Mouse (Mus musculus) CD4-positive, CD25-positive, alpha-beta regulatory T cell, adult 4 months (primary cell): ENCODE measurements around the gene Cd63. TPM values are rescaled to one million over a fixed set of nuclear protein-coding genes. Genes with fewer than 3 reads are reported as not detected.

ENCODE experiments used
- ATAC-seq: one replicate; pipeline ENCODE4 v1.8.0; 2017
- polyA plus RNA-seq, 2 experiments: library from polyadenylated mRNA; unstranded; fragments of 100-300 nt; shearing (Covaris generic); gene quantifications; one replicate each; pipeline ENCODE4 v1.2.1; 2017

The Cd63 gene
- polyA plus RNA-seq, 2 experiments from 2014 or later: 0.51 to 0.65 TPM

DNA sequence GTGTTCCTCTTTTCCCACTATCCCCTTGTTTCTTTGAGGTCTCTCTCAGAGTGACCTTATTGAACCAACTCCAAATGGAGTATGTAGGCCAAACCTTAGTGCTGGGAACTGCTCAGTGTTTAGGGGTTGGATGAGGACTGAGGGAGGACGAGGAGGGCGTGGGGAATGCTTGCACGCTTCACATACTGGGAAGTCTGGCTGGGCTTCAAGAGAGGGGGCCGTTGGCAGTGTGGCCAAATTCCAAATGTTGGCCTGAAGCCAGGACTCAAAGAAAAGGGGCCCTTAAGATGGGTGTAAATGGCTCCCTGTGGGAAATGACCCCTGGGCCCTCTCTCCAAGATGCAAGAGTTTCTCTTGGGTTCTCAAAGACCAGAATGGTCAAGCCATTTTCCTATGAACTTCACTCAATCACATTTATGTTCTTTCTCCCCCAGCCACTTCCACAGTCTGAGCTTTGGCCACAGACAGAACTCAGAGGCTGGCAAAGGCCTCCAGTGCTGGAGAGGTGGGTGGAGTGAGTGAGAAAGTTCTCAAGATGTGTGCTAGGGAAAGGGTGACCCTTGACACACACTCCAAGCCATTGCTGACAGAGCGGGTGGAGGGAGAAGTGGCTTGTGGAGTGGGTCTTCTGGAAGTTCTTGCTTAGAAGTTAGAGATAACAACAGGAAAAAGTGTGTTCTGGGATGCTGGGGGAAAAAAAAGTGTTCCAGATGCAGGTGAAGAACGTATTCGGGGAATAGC is 29.0 kb downstream of the Cd63 start:
- ATAC-seq: no peak

DNA sequence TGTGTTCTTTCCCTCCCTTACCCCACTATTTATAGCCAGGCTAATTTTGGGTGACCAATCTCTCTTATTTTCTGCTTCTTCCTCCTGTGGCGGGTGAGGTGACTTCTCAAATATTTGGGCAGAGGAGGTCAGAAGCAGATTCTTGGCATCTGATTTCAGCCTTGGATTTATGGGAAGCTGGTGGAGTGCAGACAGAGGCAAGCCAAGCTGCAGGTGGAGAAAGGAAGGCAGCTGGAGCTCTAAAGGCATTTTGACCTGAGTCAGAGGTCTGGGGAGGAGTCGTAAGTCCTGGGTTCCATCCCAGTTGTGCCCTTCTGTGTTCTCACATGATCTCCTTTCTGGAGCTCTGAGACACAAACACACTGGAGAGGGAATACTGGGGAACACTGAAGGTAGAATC is 30.7 kb downstream of the Cd63 start:
- ATAC-seq: no peak

DNA sequence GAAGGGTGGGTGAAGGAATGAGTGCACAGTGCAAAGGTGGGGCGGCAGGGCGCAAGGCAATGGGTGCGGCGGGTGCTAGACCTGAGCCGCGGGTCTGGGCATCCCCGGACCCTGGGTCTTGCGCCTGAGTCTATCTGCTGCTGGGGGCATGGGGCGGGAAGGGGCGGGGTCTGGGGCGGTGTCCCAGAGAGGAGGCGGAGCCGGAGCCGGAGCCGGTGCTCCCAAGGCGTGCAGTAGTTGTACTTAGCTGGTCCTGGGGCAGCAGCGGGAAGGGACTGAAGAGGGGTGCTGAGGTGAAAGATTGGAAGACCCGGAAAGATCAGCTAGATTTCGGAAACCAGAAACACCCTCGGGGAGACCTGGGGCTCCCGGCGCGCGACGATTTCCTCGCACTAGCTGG is 32.8 kb downstream of the Cd63 start, which contains the start of gene Itga7:
Gene Itga7 (plus strand): TSS at position 245 of the 400 bp plus-strand sequence.
- ATAC-seq: peak; percentile 45

- ATAC-seq: no peak
These were observed 33.4 kb downstream of the Cd63 start for GRCm38 (mm10) chr10:128933976-128934721.

GRCm38 (mm10) chr10:128934997-128935787 is 34.4 kb downstream of the Cd63 start:
- ATAC-seq: no peak

DNA sequence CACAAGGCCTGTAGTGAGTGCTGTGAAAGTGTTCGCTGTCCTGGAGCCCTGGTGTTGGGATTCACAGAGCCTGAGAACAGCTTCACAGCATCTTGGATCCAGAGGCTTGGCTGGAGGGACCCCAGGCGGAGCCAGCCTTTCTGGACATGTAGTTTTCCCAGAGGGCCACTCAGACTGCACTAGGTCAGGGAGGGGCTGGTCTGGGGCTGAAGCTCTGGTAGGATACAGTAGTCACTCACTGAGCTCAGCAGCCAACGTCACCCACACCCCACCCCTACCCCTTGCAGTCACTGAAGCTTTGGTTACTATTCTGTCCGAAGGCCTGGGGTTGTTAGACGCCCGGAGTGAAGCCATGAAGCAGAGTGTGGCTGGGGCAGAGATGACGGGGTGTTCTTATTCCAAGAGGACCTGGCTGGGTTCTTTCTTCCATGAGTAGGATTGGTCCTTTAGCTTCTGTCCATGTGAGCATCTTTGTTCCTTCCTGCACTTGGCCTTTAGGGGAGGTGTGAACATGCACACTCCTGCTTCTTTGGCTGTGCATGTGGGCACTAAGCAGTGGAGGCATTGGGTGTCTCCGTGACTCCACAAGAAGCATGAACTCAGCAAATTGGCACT is 35.1 kb downstream of the Cd63 start:
- ATAC-seq: no peak

- no peak for ATAC-seq
These were observed 37.1 kb downstream of the Cd63 start for GRCm38 (mm10) chr10:128937756-128938390.

GRCm38 (mm10) chr10:128938457-128938856 is 37.7 kb downstream of the Cd63 start:
- no peak for ATAC-seq

DNA sequence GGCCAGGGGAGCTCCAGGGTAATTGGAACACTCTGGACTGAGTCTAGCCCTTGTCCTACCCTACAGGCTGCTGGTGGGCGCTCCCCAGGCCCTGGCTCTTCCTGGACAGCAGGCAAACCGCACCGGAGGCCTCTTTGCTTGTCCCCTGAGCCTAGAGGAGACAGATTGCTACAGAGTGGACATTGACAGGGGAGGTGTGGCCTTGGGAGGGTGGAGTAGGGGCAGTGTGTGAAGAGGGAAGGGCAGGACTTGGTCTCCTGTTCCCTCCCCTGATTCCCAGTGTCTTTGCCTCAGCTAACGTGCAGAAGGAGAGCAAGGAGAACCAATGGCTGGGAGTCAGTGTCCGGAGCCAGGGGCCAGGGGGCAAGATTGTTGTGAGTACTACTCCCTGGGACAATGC is 38.2 kb downstream of the Cd63 start:
- no peak for ATAC-seq

- peak; percentile 95 for ATAC-seq
These were observed 39.8 kb downstream of the Cd63 start for GRCm38 (mm10) chr10:128940475-128941061.

DNA sequence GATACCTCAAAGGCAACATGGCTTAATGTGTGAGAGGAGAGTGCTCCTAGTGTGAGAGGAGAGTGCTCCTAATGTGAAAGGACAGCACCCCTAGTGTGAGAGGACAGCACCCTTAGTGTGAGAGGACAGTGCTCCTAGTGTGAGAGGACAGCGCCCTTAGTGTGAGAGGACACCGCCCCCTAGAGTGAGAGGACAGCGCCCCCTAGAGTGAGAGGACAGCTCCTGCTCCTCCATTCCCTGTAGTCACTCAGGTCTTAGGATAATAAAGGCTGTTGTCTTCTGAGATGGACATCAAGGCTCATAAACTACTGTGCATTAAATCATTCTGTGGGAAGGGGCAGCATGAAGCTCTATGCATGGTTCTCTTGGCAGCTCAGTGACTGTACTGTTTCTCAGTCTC is 44.9 kb downstream of the Cd63 start:
- ATAC-seq: no peak

- ATAC-seq: no peak
These were observed 46.7 kb downstream of the Cd63 start for GRCm38 (mm10) chr10:128947496-128947895.

DNA sequence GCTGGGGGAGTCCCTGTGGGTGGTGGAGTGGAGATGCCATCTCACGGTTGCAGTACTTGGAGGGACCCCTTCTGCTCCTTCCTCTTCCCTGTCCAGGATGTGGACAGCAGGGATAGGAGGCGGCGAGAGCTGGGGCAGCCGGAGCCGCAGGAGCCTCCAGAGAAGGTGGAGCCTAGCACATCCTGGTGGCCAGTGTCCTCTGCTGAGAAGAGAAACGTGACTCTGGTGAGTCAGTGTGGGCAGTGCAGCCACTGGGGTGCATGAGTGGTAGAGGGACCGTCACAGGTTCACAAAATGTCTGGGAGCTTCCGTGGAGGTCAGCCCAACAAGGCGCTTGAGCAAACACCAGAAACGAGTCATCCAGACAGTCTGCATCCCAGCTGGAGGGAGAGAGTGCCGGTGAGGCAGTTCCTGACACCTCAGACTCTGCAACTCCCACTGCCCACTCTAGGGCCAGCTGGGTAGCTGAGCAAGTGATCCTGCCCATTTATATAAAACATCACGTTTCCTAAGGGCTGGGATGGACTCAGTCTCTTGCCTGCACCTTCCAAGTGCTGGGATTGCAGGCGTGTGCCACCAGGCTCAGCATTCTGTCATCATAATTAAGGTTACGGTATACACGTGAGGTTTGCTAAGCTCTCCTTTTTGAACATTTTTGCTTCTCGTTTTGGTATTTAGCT is 49.6 kb downstream of the Cd63 start:
- no peak for ATAC-seq

GRCm38 (mm10) chr10:128958340-128958739 is 57.6 kb downstream of the Cd63 start:
- ATAC-seq: no peak

- no peak for ATAC-seq
These were observed 59.4 kb downstream of the Cd63 start for GRCm38 (mm10) chr10:128960142-128960541.

- no peak for ATAC-seq
These were observed 60.1 kb downstream of the Cd63 start, which contains the start of gene Mettl7b for GRCm38 (mm10) chr10:128960590-128961584. TSS of gene Mettl7b (minus strand) at chr10:128960988.
